Mouse (Mus musculus) c-Kit-positive CD71-positive TER-119-positive erythroid progenitor cells, embryonic 14.5 days (primary cell): ENCODE results near the gene Srxn1.

Experiments used
- DNase-seq: peaks from one replicate; pipeline ENCODE4 v3.0.0-alpha.2; 2013; ENCODE audit warnings: low spot score

Gene Srxn1

GRCm38 (mm10) chr2:152119228-152119865, 14.0 kb downstream of the Srxn1 start:
- DNase-seq, result no peak

DNA sequence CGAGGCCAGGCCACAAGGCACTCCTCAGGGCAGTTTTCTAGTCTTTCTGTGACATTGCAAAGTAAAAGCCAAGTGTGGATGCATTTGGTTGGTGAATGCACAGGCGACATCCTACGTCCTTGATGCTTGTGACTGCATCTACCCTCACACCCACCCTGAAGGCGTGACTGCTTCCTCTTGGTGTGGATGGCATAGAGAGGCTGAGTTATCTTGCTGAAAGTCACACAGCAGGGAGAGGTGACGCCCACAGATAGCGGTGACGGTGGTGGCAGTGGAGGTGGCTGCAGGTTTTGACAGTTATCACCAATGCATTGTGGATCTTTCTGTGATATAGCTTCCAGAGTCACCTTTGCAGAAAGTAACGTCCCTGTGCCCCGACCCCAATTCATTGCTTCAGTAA, 17.6 kb downstream of the Srxn1 start:
- peak; percentile 81 for DNase-seq

GRCm38 (mm10) chr2:152128597-152128996, 23.3 kb downstream of the Srxn1 start:
- DNase-seq, result no peak

GRCm38 (mm10) chr2:152129778-152130177, 24.5 kb downstream of the Srxn1 start:
- DNase-seq, result no peak

- DNase-seq, result no peak
These were observed 26.7 kb downstream of the Srxn1 start for GRCm38 (mm10) chr2:152132016-152132415.

DNA sequence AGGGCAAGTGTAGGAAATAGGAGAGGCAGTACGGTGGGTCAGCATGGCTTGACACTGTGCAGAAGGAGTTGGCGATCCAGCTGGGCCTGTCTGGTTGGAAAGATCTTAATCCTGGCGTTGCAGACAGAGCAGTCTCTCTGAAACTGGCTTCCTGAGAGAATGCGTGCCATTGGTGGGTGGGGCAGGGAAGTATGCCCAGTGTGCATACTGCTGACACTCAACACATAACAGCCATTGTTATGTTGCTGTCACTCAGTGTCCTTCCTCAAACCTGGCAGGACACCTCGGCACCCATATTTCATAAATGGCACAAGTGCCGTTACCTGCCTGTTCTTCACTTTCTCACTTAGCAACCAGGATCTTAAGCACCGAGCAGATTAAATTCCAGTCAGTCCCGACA, 27.4 kb downstream of the Srxn1 start:
- DNase-seq, result no peak

DNA sequence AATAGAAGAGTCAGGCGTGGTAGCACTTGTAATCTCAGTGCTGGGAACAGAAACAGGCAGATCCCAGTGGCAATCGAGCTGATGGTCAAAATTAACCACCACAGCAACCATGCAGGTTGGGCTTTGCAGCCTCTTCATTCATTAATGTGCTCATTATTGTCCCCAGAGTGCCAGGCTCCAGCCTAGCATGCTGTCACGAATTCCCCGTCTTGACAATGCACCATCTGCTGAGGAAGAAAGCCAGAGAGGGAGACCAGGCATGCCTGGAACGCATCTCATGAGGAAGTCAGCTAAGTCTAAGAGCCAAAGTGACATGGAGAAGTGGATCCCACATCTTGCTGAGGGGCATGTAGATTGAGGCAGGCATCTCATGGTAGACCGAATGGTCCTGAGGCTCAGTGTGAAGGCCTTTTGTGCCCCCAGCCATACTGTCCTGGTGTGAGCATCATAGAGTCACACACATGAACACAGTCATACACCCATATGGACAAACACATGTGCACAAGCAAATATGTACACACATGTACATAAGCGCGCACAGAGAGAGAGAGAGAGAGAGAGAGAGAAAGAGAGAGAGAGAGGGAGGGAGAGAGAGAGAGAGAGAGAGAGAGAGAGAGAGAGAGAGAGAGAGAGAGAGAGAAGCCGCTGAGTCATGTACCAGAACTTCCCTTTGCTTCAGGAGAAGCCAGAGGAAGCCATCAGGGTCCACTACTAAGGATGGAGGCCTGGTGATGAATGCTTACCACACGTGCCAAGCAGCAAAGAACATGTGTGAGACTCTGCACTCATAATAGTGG, 34.1 kb downstream of the Srxn1 start:
- no peak for DNase-seq

GRCm38 (mm10) chr2:152140941-152141340, 35.6 kb downstream of the Srxn1 start:
- no peak for DNase-seq

DNA sequence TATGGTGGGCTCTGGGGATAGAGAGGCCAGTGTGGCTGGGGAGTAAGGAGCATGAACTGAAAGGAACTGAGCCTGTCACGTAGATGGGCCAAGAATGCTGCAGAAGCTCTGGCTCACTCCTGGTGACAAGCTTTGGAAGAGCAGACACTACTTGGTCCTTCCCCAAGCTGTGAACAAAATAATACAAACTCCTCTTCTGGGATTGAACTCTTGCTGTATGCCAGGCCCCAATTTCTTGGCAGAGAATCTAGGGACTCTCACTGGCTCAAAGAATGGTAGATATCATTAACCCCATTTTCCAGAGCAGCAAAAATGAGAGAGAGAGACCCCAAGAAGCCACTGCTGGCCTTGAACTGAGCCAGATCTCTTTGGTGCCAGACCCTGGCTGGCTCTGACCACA, 36.2 kb downstream of the Srxn1 start:
- no peak for DNase-seq

- DNase-seq, result no peak
These were observed 36.7 kb downstream of the Srxn1 start for GRCm38 (mm10) chr2:152142046-152142445.

DNA sequence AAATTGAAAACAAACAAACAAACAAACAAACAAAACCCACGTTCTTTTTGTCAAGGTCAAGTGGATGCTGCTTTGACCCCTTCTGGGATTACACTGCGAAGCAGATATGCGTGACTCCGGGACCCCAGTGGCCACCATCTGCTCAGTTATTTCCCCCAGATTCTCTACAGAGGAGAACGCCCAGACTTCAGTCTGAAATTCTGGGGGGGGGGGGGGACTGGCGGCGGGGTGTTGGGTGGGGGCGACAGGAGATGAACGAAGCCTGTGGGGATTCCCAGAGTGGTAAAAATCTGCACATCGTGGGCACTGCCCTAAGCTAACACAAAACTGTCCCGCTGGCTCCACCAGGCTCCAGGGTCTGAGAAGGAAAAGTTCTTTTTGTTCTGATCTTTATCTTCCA, 37.3 kb downstream of the Srxn1 start:
- no peak for DNase-seq

DNA sequence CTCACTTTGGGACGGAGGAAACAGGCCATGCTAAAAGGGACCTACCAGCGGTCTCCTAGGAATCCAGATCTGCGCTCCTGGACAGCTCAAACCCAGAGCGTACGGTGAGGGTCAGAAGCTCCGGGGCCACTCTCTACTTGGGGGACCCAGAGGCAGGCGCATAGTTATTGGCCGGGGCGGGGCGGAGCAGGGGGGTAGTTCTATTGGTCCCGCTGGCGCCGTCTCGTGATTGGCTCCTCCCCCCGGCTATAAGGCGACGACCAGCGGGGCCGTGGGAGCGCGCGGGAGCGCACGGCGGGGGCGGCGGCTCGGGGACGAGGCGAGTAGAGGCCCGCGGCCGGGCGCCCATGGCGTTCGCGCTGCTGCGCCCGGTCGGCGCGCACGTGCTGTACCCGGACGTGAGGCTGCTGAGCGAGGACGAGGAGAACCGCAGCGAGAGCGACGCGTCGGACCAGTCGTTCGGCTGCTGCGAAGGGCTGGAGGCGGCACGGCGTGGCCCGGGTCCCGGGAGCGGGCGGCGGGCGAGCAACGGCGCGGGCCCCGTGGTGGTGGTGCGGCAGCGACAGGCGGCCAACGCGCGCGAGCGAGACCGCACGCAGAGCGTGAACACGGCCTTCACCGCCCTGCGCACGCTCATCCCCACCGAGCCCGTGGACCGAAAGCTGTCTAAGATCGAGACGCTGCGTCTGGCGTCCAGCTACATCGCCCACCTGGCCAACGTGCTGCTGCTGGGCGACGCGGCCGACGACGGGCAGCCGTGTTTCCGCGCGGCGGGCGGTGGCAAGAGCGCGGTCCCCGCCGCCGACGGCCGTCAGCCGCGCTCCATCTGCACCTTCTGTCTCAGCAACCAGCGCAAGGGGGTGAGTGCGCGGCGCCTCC, 38.2 kb downstream of the Srxn1 start, which contains the start of gene Tcf15:
TSS of gene Tcf15 (plus strand) at position 283 of the 879 bp plus-strand sequence.
- peak; percentile 59 for DNase-seq

DNA sequence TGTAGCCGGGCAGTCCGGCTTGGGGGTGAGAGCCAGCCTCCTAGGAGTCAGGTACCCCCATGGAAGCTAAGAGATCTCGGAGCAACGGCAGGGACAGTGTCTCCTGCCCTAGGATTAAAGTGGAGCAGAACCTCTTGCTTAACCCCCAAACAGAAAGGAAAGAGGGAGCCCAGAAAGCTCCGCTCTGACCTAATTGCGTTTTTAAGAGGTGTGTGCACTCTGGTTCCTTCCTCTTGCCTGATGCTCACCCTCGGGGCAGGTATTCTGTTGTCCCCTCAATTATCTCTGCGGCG, 38.8 kb downstream of the Srxn1 start:
- DNase-seq, result no peak

GRCm38 (mm10) chr2:152144501-152144900, 39.2 kb downstream of the Srxn1 start:
- DNase-seq, result no peak

DNA sequence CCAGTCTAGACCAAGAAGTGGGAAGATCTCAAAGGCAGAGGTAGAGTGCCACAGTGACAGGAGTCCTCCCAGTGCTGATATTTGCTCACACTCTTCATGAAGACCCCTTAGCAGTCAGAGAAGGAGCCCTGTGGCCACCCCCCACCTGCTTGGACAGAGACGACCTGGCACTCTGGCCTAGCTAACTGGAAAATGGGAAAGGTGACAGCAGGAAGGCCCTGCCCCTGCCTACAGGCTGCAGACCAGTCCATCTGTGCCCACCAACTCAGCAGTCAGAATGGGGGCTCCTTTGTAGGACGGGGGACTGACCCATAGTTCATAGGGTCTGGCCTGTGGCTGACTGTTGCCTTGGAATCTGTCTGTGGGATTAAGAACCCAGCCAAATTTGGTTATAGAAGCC, 40.4 kb downstream of the Srxn1 start:
- no peak for DNase-seq

DNA sequence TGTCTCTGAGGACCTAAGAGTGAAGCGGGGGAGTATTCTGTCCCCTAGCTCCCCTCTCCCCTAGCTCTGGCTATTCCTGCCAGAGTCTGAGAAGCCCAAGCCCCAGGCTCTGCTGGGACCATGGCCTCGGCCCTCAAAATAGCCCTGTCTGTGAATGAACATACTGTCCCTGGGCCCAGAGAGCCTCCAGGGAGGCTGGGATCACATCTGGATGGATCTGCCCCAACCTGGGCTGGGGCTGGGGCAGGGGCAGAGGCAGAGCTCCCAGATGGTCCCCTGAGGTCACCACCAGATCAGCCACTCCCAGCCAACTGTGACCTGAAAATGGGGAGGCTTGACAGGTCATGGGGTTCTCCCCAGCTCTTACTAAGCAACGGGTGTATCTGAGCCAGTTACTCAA, 41.8 kb downstream of the Srxn1 start:
- DNase-seq, result no peak

- DNase-seq, result no peak
These were observed 43.4 kb downstream of the Srxn1 start for GRCm38 (mm10) chr2:152148675-152149074.

- no peak for DNase-seq
These were observed 44.6 kb downstream of the Srxn1 start for GRCm38 (mm10) chr2:152149891-152150290.

DNA sequence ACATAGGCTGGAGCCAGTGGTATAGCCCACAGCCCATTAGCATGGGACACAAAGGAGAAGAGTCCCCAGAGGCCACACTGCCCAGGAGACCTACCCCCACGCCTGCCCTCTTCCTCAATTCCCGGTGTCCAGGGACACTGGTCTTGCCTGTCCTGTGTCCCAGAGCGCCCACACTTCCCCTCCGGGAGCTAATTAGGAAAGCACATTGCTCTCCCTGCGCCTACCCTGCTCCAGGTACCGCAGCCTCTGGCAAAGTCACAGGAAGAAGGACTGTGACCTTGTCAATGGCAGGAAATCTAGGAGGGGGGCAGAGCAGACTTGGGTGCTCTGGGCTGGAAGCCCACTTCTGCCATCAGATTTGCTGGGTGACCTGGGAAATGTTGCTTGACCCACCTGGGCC, 45.1 kb downstream of the Srxn1 start:
- DNase-seq, result no peak

DNA sequence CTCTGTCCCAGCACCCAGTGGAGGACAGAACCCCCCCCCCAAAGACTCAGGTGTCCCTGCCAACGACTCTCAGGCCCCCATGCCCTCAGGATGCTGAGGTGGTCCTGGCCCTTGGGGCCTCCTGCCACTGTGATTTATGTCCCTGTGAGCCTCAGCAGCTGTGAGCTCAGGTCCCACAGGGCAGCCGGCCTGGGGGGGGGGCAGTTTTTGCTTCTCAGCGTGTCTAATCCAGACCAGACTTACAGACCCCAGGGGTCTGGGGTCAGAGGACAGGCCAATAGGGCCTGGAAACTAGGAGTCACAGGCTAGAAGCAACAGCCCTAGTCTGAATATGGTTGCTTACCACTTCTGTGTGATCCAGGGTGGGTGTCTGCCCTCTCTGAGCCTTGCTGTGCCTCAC, 48.0 kb downstream of the Srxn1 start:
- no peak for DNase-seq

DNA sequence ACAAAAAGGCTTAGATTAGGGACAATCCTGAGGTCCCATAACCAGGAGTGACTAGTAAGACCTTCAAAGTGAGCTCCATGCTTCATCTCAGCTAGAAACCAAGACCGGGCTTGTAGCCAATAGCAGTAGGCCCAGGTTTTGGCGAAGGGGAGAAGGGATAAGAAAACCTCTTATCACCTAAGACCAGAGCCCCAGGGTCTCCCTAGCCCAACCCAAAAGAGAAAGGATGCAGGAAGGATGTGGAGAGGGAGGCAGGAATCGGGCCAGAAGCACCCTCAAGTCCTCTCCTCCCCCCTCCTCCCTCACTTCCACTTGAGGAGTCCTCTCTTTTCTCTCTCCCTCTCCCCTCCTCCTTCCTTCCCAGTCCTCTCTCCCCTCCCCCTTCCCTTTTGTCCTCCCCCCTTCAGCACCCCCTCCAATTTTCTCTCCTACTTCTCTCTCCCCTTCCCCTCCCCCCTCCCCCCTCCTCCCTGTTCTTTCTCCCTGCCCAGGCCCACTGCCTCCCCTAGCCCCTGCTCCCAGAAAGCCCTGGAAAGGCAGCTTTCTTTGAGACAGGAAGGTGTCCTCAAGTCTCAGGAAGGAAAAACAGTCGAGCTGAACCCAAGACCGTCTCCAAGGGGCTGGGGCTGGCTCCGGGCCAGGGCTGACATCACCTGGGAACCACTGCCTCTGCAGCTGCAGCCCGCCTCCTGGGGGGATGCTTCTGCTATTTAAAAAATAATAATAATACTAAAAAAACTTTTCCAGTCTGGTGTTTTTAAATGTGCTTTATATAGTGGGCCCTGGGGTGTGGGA, 50.3 kb downstream of the Srxn1 start:
- no peak for DNase-seq

DNA sequence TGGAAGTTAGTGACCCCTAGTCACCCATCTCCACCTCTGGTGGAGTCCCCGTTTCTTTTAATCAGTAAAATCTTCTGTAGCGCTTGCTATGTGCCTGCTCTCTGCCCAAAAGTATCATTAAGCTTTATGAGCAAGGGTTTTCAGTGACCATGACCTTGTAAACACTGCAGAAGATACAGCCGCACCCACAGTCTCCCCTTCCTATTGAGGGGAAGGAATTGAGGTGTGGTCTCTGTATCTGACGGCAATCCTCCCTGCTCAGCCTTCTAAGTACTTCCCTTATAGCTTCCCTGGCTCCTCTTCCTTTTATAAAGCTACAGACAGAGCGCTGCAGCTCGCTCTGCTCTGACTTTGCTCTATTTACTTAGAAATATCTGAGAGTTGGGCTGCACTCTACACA, 51.2 kb downstream of the Srxn1 start:
- no peak for DNase-seq
